Mouse (Mus musculus) neural tube, embryonic 12.5 days (tissue): Measurements from ENCODE around the gene A430033K04Rik. TPM values are rescaled to one million over a fixed set of nuclear protein-coding genes. Genes with fewer than 3 reads are reported as not detected.

ENCODE experiments used
- ATAC-seq: fragments of 200-750 bp; cut with Nextera tagmentation; 2 replicates; pipeline ENCODE4 v1.8.0; 2017; ENCODE audit warnings: low read depth, mild to moderate bottlenecking, moderate TSS enrichment, moderate library complexity; ENCODE audit not compliant: low FRiP score
- H3K27ac ChIP-seq: fragments of 300-500 bp; sonication (generic); 2 replicates; pipeline ENCODE4 v1.5.1; 2016
- H3K27me3 ChIP-seq: fragments of 300-500 bp; sonication (generic); replicated peaks from 2 replicates; pipeline ENCODE4 v1.6.1; 2016; ENCODE audit warnings: mild to moderate bottlenecking
- H3K36me3 ChIP-seq: fragments of 300-500 bp; sonication (generic); 2 replicates; pipeline ENCODE4 v1.6.1; 2016; ENCODE audit warnings: mild to moderate bottlenecking
- H3K4me1 ChIP-seq: fragments of 300-500 bp; sonication (generic); 2 replicates; pipeline ENCODE4 v1.6.1; 2016
- H3K4me2 ChIP-seq: fragments of 300-500 bp; sonication (generic); replicated peaks from 2 replicates; pipeline ENCODE4 v1.6.1; 2016; ENCODE audit warnings: mild to moderate bottlenecking
- H3K4me3 ChIP-seq: fragments of 300-500 bp; sonication (generic); 2 replicates; pipeline ENCODE4 v1.5.1; 2016
- H3K9ac ChIP-seq: fragments of 300-500 bp; sonication (generic); 2 replicates; pipeline ENCODE4 v1.6.1; 2016; ENCODE audit warnings: mild to moderate bottlenecking
- H3K9me3 ChIP-seq: fragments of 300-500 bp; sonication (generic); 2 replicates; pipeline ENCODE4 v1.6.1; 2016; ENCODE audit warnings: mild to moderate bottlenecking
- WGBS: fragments of 180-500 bp; shearing (Covaris S2); methylation state at CpG from one replicate; pipeline ENCODE4 v1.1.7; 2016; 5-methylcytosine and 5-hydroxymethylcytosine counted together
- polyA plus RNA-seq: library from polyadenylated mRNA; unstranded; fragments of >200 nt; fragmentation: Nextera tagmentation; extraction: Ambion mirVana; gene quantifications from 2 replicates; pipeline ENCODE4 v1.2.1, GENCODE M21; 2016

A430033K04Rik gene
- 16.1 and 16.8 TPM in 2 replicates for polyA plus RNA-seq

- ATAC-seq, result peak; percentile 95
- Histone ChIP-seq H3K36me3 (peaks cover 4% of the 10 kb centered on the region), H3K27me3 (no peaks in the 10 kb centered on the region), H3K27ac (peak within 1 kb of the TSS; percentile 63; the same call in 1 of the 2 replicates), H3K4me3 (peak within 1 kb of the TSS; percentile 68), H3K9me3 (peaks cover under 1% of the 10 kb centered on the region; the same call in 1 of the 2 replicates), H3K4me1 (peaks cover 16% of the 10 kb centered on the region), H3K9ac (peak within 1 kb of the TSS; percentile 82), H3K4me2 (peak within 1 kb of the TSS; percentile 73)
- WGBS, result 2% methylated on average over 30 of the region's 30 CpGs
These were observed at the start of gene A430033K04Rik for GRCm38 (mm10) chr5:138622645-138623477. Gene A430033K04Rik (plus strand): TSS chr5:138622859.

GRCm38 (mm10) chr5:138587396-138587795 is 35.3 kb upstream of the A430033K04Rik start:
- 91% methylated on average over 6 of the region's 6 CpGs for WGBS
- Histone ChIP-seq H3K27ac (no peak overlapping the region), H3K4me3 (no peak overlapping the region), H3K27me3 (no peaks in the 10 kb centered on the region), H3K4me1 (no peaks in the 10 kb centered on the region), H3K36me3 (no peaks in the 10 kb centered on the region), H3K9ac (no peak overlapping the region), H3K9me3 (peaks cover 16% of the 10 kb centered on the region), H3K4me2 (no peak overlapping the region)
- ATAC-seq, result no peak

GRCm38 (mm10) chr5:138618353-138618752 is 4.3 kb upstream of the A430033K04Rik start:
- Histone ChIP-seq H3K36me3 (peaks cover 49% of the 10 kb centered on the region), H3K9ac (no peak overlapping the region), H3K4me1 (no peaks in the 10 kb centered on the region), H3K9me3 (peaks cover 40% of the 10 kb centered on the region), H3K27ac (no peak overlapping the region), H3K4me3 (peak overlapping the region; percentile 84; the same call in 1 of the 2 replicates), H3K27me3 (no peaks in the 10 kb centered on the region), H3K4me2 (peak overlapping the region; percentile 50)
- no peak for ATAC-seq
- 95% methylated on average over 1 of the region's 1 CpGs for WGBS

GRCm38 (mm10) chr5:138619211-138620128 is 3.2 kb upstream of the A430033K04Rik start, which contains the start of gene Zfp68:
Gene Zfp68 (minus strand): TSS chr5:138619761.
- peak; percentile 95 for ATAC-seq
- peaks cover 29% of the 10 kb centered on the region for H3K9me3 ChIP-seq
- no peaks in the 10 kb centered on the region for H3K27me3 ChIP-seq
- peak within 1 kb of the TSS; percentile 95 for H3K9ac ChIP-seq
- H3K4me1 ChIP-seq, result peaks cover 10% of the 10 kb centered on the region
- under 1% methylated on average over 43 of the region's 43 CpGs for WGBS
- peak within 1 kb of the TSS; percentile 84 for H3K4me3 ChIP-seq
- peaks cover 38% of the 10 kb centered on the region for H3K36me3 ChIP-seq
- peak within 1 kb of the TSS; percentile 93 for H3K27ac ChIP-seq
- peak within 1 kb of the TSS; percentile 50 for H3K4me2 ChIP-seq

GRCm38 (mm10) chr5:138620836-138621235 is 1.8 kb upstream of the A430033K04Rik start:
- peaks cover 17% of the 10 kb centered on the region for H3K9me3 ChIP-seq
- H3K9ac ChIP-seq, result no peak overlapping the region
- no peak overlapping the region for H3K27ac ChIP-seq
- H3K36me3 ChIP-seq, result peaks cover 25% of the 10 kb centered on the region
- no peaks in the 10 kb centered on the region for H3K27me3 ChIP-seq
- H3K4me1 ChIP-seq, result peaks cover 16% of the 10 kb centered on the region
- no peak for ATAC-seq
- H3K4me2 ChIP-seq, result no peak overlapping the region
- 79% methylated on average over 5 of the region's 5 CpGs for WGBS
- H3K4me3 ChIP-seq, result no peak overlapping the region

- Histone ChIP-seq H3K27ac (no peak overlapping the region), H3K4me1 (peaks cover 16% of the 10 kb centered on the region), H3K4me2 (peak overlapping the region; percentile 73), H3K36me3 (no peaks in the 10 kb centered on the region), H3K9ac (peak overlapping the region; percentile 82), H3K9me3 (no peaks in the 10 kb centered on the region), H3K27me3 (no peaks in the 10 kb centered on the region), H3K4me3 (peak overlapping the region; percentile 68)
- no peak for ATAC-seq
- WGBS, result 15% methylated on average over 3 of the region's 3 CpGs
These were observed 818 bp downstream of the A430033K04Rik start for GRCm38 (mm10) chr5:138623478-138623875.

GRCm38 (mm10) chr5:138636486-138636885 is 13.8 kb downstream of the A430033K04Rik start:
- no peaks in the 10 kb centered on the region for H3K9me3 ChIP-seq
- WGBS, result 99% methylated on average over 2 of the region's 2 CpGs
- peaks cover 38% of the 10 kb centered on the region for H3K36me3 ChIP-seq
- no peak overlapping the region for H3K9ac ChIP-seq
- no peak for ATAC-seq
- no peak overlapping the region for H3K27ac ChIP-seq
- no peaks in the 10 kb centered on the region for H3K4me1 ChIP-seq
- H3K4me2 ChIP-seq, result no peak overlapping the region
- no peaks in the 10 kb centered on the region for H3K27me3 ChIP-seq
- no peak overlapping the region for H3K4me3 ChIP-seq

- peaks cover 50% of the 10 kb centered on the region for H3K36me3 ChIP-seq
- no peak for ATAC-seq
- H3K4me1 ChIP-seq, result no peaks in the 10 kb centered on the region
- no peaks in the 10 kb centered on the region for H3K27me3 ChIP-seq
- 92% methylated on average over 3 of the region's 3 CpGs for WGBS
- H3K4me3 ChIP-seq, result no peak overlapping the region
- no peak overlapping the region for H3K4me2 ChIP-seq
- H3K9ac ChIP-seq, result no peak overlapping the region
- H3K27ac ChIP-seq, result no peak overlapping the region
- H3K9me3 ChIP-seq, result no peaks in the 10 kb centered on the region
These were observed 18.4 kb downstream of the A430033K04Rik start for GRCm38 (mm10) chr5:138641081-138641480.

- Histone ChIP-seq H3K4me2 (no peak overlapping the region), H3K9ac (no peak overlapping the region), H3K4me1 (no peaks in the 10 kb centered on the region), H3K4me3 (no peak overlapping the region), H3K36me3 (peaks cover 54% of the 10 kb centered on the region), H3K9me3 (no peaks in the 10 kb centered on the region), H3K27ac (no peak overlapping the region), H3K27me3 (no peaks in the 10 kb centered on the region)
- 93% methylated on average over 3 of the region's 3 CpGs for WGBS
- ATAC-seq, result no peak
These were observed 19.1 kb downstream of the A430033K04Rik start for GRCm38 (mm10) chr5:138641761-138642160.

- H3K4me2 ChIP-seq, result no peak overlapping the region
- no peak overlapping the region for H3K9ac ChIP-seq
- H3K4me3 ChIP-seq, result no peak overlapping the region
- H3K27ac ChIP-seq, result no peak overlapping the region
- 93% methylated on average over 1 of the region's 1 CpGs for WGBS
- H3K9me3 ChIP-seq, result no peaks in the 10 kb centered on the region
- H3K4me1 ChIP-seq, result no peaks in the 10 kb centered on the region
- H3K36me3 ChIP-seq, result peaks cover 27% of the 10 kb centered on the region
- no peak for ATAC-seq
- no peaks in the 10 kb centered on the region for H3K27me3 ChIP-seq
These were observed 30.3 kb downstream of the A430033K04Rik start for GRCm38 (mm10) chr5:138652911-138653310.

GRCm38 (mm10) chr5:138656477-138657156 is 34.0 kb downstream of the A430033K04Rik start:
- no peak overlapping the region for H3K9ac ChIP-seq
- H3K4me3 ChIP-seq, result no peak overlapping the region
- no peaks in the 10 kb centered on the region for H3K9me3 ChIP-seq
- ATAC-seq, result no peak
- no peak overlapping the region for H3K27ac ChIP-seq
- no peak overlapping the region for H3K4me2 ChIP-seq
- WGBS, result 19% methylated on average over 2 of the region's 2 CpGs
- no peaks in the 10 kb centered on the region for H3K4me1 ChIP-seq
- H3K36me3 ChIP-seq, result peaks cover 7% of the 10 kb centered on the region; the same call in 1 of the 2 replicates
- H3K27me3 ChIP-seq, result no peaks in the 10 kb centered on the region
